Mouse (Mus musculus) midbrain, postnatal 0 days (tissue): ENCODE measurements at regions not wholly inside any gene's neighbourhood (a gene's known extent, or its start where the extent isn't known, plus 50 kb on each side); places are given as distances from the start of the nearest gene placed in this dataset.
A peak's percentile ranks its signal among the peaks of the same experiment; 100 is the strongest.
"Not testable (repeated sequence)": the region's sequence is repeated elsewhere in the genome, so short reads cannot be mapped to it uniquely, and the experiment has no call there.

Experiments
- ATAC-seq: fragments of 200-750 bp; cut with Nextera tagmentation; 2 replicates; pipeline ENCODE4 v1.8.0; 2017; ENCODE audit warnings: moderate number of reproducible peaks, mild to moderate bottlenecking, moderate TSS enrichment, moderate library complexity; ENCODE audit not compliant: low FRiP score
- DNase-seq: peaks from one replicate; pipeline ENCODE4 v3.0.0-alpha.2; 2015; ENCODE audit warnings: low spot score
- H3K27ac ChIP-seq: fragments of 300-500 bp; sonication (generic); 2 replicates; pipeline ENCODE4 v1.5.1; 2014; ENCODE audit warnings: low read depth, mild to moderate bottlenecking, low read length, mixed read lengths
- H3K27me3 ChIP-seq: fragments of 300-500 bp; sonication (generic); 2 replicates; pipeline ENCODE4 v1.6.1; 2014; ENCODE audit warnings: low read length, control low read depth, mixed read lengths; ENCODE audit not compliant: insufficient read depth
- H3K36me3 ChIP-seq: fragments of 300-500 bp; sonication (generic); 2 replicates; pipeline ENCODE4 v1.6.1; 2014; ENCODE audit warnings: low read length, control low read depth, mixed read lengths; ENCODE audit not compliant: insufficient read depth
- H3K4me1 ChIP-seq: fragments of 300-500 bp; sonication (generic); 2 replicates; pipeline ENCODE4 v1.6.1; 2014; ENCODE audit warnings: mild to moderate bottlenecking, control low read depth, antibody characterized with exemption, low read length, mixed read lengths; ENCODE audit not compliant: insufficient read depth
- H3K4me2 ChIP-seq: fragments of 300-500 bp; sonication (generic); 2 replicates; pipeline ENCODE4 v1.6.1; 2014; ENCODE audit warnings: low read depth, mild to moderate bottlenecking, low read length, mixed read lengths; ENCODE audit not compliant: poor library complexity, severe bottlenecking
- H3K4me3 ChIP-seq: fragments of 300-500 bp; sonication (generic); 2 replicates; pipeline ENCODE4 v1.5.1; 2014; ENCODE audit warnings: low read depth, mild to moderate bottlenecking, low read length, moderate library complexity
- H3K9ac ChIP-seq: fragments of 300-500 bp; sonication (generic); replicated peaks from 2 replicates; pipeline ENCODE4 v1.6.1; 2014; ENCODE audit warnings: mild to moderate bottlenecking, low read length, moderate library complexity, mixed read lengths; ENCODE audit not compliant: poor library complexity, severe bottlenecking
- H3K9me3 ChIP-seq: fragments of 300-500 bp; sonication (generic); 2 replicates; pipeline ENCODE4 v1.6.1; 2016; ENCODE audit warnings: low read length, control low read depth
- CTCF ChIP-seq: IDR thresholded peaks from 2 replicates; pipeline ENCODE4 v1.5.1; 2016; ENCODE audit warnings: antibody characterized with exemption, mild to moderate bottlenecking
- WGBS: fragments of 180-500 bp; shearing (Covaris S2); extraction: QIAGEN DNeasy Blood & Tissue Kit; methylation state at CpG from one replicate; pipeline ENCODE4 v1.1.7; 2014; 5-methylcytosine and 5-hydroxymethylcytosine counted together

DNA sequence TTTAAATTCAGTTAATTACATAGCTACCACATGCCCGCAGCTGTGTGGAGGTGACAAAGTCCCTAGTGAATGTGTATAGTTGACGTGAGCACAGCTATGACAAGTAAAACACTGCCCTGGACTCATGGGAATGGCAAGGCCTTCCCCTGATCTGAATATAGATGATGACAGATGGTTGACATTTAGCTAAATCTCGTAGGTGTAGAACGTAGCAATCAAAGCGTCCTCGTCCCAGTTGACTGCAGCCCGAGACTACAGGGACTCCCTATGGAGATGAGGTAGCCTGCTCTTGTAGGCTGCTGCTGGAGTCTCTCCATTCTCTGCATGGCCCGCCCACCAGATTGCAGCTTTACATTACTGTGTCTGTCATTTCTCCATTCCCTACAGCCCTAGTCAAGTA lies 107.0 kb upstream of the Slc1a3 start:
- Histone ChIP-seq H3K36me3 (no peaks in the 10 kb centered on the region), H3K4me2 (no peak overlapping the region), H3K9me3 (no peaks in the 10 kb centered on the region), H3K27ac (no peak overlapping the region), H3K4me1 (peaks cover 3% of the 10 kb centered on the region), H3K9ac (no peak overlapping the region), H3K4me3 (no peak overlapping the region), H3K27me3 (no peaks in the 10 kb centered on the region)
- no peak for ATAC-seq
- 48% methylated on average over 8 of the region's 8 CpGs for WGBS
- DNase-seq, result no peak
- no peak for TF ChIP-seq CTCF

DNA sequence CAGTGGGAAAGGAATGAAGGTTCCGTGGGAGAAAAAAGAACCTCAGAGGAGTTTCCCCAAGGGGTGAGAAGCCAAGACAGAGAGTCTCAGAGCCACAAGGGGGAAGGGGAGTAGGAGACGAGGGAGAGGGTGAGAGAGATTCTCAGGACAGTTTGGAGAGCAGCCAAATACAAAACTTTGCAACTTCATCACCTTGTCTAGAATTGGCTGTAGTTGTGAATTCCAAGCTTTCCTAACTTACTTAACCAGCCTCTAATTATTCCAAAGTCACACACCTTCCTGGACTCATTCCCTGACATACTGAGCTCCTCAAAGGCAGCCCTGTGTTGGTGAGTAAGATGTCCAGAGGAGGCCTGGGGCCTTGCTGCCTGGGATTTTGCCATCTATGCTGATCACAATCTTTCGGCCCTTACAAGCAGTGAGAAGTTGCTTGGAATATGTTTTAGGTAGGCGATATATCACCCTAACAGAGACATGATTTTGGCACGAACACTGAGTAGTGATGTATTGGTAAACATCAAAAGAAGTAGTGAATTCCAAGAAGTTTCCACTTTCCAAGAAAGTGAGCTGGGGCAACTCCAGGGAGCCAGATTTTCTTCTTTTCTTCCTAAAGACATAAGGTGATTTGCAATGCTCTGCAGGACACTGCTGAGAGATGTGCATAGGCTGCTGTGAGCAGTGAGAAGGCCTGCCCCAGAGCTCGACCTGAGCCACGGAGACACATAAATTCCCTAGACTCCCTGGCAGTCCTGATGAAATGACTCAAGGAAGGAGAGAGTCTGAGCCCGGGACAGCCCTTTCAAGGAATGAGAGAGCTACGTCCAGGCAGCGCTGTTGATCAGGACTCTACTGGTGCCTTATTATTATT lies 106.2 kb upstream of the Slc1a3 start:
- Histone ChIP-seq H3K9ac (no peak overlapping the region), H3K27ac (no peak overlapping the region)
- ATAC-seq, result peak; percentile 23; the same call in 1 of the 2 replicates

DNA sequence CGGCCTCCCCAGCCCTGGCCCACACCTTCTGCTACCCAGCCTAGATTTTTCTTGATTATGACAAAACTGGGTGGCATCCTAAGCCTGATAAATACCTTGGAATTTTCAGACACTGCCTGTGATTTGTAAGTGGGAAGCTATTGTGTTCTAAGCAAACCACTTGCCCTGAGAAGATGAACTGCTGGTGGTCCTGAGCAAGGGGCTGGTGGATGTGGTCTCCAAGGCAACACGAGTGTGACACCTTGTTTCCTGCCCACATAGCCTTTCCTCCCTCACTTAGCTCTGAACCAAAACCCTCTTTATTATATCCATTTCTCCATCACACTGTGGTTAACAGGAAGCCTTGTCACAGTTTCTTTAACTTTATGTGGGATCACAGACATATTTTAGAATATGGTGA lies 105.4 kb upstream of the Slc1a3 start:
- H3K9me3 ChIP-seq, result no peaks in the 10 kb centered on the region
- no peak for TF ChIP-seq CTCF
- no peak overlapping the region for H3K9ac ChIP-seq
- no peaks in the 10 kb centered on the region for H3K36me3 ChIP-seq
- H3K27ac ChIP-seq, result no peak overlapping the region
- H3K4me3 ChIP-seq, result no peak overlapping the region
- ATAC-seq (peak; percentile 10; the same call in 1 of the 2 replicates), DNase-seq (no peak)
- WGBS, result 30% methylated on average over 2 of the region's 2 CpGs
- no peaks in the 10 kb centered on the region for H3K27me3 ChIP-seq
- H3K4me1 ChIP-seq, result peaks cover 3% of the 10 kb centered on the region
- no peak overlapping the region for H3K4me2 ChIP-seq

More for the DNA sequence above, 106.2 kb upstream of the Slc1a3 start:
- no peaks in the 10 kb centered on the region for H3K9me3 ChIP-seq
- no peak for DNase-seq
- no peaks in the 10 kb centered on the region for H3K27me3 ChIP-seq
- no peak for TF ChIP-seq CTCF
- H3K4me3 ChIP-seq, result no peak overlapping the region
- WGBS, result 34% methylated on average over 10 of the region's 10 CpGs
- no peaks in the 10 kb centered on the region for H3K36me3 ChIP-seq
- H3K4me2 ChIP-seq, result no peak overlapping the region
- peaks cover 3% of the 10 kb centered on the region for H3K4me1 ChIP-seq

DNA sequence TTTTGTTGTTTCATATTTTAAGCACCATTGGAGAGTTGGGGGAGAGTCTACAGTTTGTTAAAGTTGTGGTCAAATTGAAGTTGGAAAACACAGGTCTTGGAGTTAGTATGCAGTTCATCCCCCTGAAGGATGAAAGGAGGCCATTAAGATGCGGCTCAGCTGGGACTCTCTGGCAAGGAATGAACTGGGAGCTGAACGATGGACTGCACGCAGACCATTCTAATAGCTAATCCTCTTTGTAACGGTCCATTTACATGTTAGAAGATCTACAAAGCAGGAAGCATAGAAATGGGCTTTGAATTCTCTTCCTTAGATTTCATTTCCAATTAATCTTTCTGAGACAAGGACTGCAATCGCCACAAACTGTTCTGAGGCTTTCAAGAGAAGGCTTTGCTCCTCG lies 104.7 kb upstream of the Slc1a3 start:
- ATAC-seq, result peak; percentile 47; the same call in 1 of the 2 replicates
- no peak overlapping the region for H3K27ac ChIP-seq
- no peaks in the 10 kb centered on the region for H3K36me3 ChIP-seq
- no peaks in the 10 kb centered on the region for H3K9me3 ChIP-seq
- H3K4me3 ChIP-seq, result no peak overlapping the region
- no peak overlapping the region for H3K4me2 ChIP-seq
- peaks cover 3% of the 10 kb centered on the region for H3K4me1 ChIP-seq
- DNase-seq, result peak; percentile 76
- H3K27me3 ChIP-seq, result no peaks in the 10 kb centered on the region
- no peak overlapping the region for H3K9ac ChIP-seq
- WGBS, result 15% methylated on average over 6 of the region's 6 CpGs
- no peak for TF ChIP-seq CTCF

DNA sequence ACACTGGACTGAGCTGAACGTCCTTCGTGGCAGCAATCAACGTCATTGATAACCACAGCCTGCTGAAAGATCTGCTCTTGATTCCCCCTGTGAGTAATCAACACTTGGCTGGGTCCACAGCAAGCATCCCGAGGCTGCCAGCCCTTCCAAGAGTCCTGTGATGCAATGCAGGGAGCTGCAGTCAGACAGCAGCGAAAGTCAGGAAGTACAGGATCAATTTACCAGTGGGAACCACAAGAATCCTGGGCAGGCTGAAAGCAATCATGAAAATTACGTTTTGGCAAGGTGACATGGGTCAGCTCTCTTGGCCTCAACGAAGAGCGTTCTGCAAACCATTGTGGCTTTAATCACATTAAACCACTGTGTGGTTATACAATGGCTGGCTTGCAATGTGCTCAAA lies 95.8 kb upstream of the Slc1a3 start:
- DNase-seq (no peak), ATAC-seq (no peak)
- no peak overlapping the region for H3K9ac ChIP-seq
- TF ChIP-seq CTCF, result no peak
- H3K4me3 ChIP-seq, result no peak overlapping the region
- H3K4me1 ChIP-seq, result no peaks in the 10 kb centered on the region
- no peak overlapping the region for H3K4me2 ChIP-seq
- no peaks in the 10 kb centered on the region for H3K27me3 ChIP-seq
- no peak overlapping the region for H3K27ac ChIP-seq
- H3K9me3 ChIP-seq, result no peaks in the 10 kb centered on the region
- H3K36me3 ChIP-seq, result no peaks in the 10 kb centered on the region
- 61% methylated on average over 8 of the region's 8 CpGs for WGBS

DNA sequence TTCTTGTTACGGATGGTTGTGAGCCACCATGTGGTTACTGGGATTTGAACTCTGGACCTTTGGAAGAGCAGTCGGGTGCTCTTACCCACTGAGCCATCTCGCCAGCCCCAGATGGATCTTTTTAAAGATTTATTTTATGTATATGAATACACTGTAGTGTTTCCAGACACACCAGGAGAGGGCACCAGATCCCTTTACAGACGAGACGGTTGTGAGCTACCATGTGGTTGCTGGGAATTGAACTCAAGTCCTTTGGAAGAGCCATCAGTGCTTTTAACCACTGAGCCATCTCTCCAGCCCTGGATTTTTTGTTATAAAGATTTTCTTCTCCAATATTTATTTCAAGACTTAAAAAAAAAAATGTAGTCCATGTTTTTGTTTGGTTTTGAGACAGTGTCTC lies 95.0 kb upstream of the Slc1a3 start:
- H3K9me3 ChIP-seq, ATAC-seq, DNase-seq, H3K9ac ChIP-seq, H3K27me3 ChIP-seq, H3K36me3 ChIP-seq, H3K4me2 ChIP-seq, H3K27ac ChIP-seq, H3K4me1 ChIP-seq, H3K4me3 ChIP-seq: not testable (repeated sequence)
- 95% methylated on average over 4 of the region's 5 CpGs for WGBS
